Mouse (Mus musculus): ENCODE data around the gene Gjb5. TPM values are rescaled to one million over a fixed set of nuclear protein-coding genes. Genes with fewer than 3 reads are reported as not detected.

Gjb5 gene
- total and polyA plus RNA-seq, 3 experiments, result not detected

- Histone ChIP-seq H3K36me3 (ENCODE audit: control insufficient read depth in 1 of 2, insufficient read depth in 2 of 2, low read length in 2 of 2) (no peaks in the 10 kb centered on the region), H3K4me3 (ENCODE audit: control insufficient read depth in 1 of 2, insufficient read depth in 1 of 2, low read depth in 2 of 2, low read length in 2 of 2) (no peak overlapping the region), H3K9me3 (replicated peaks; ENCODE audit: insufficient read depth, low read length) (no peaks in the 10 kb centered on the region), H3K9ac (ENCODE audit: control insufficient read depth, low read depth, low read length, poor library complexity, severe bottlenecking) (no peak overlapping the region), H3K4me1 (ENCODE audit: control insufficient read depth in 1 of 2, insufficient read depth in 2 of 2, low read length in 2 of 2) (no peaks in the 10 kb centered on the region), H3K79me2 (ENCODE audit: control insufficient read depth, insufficient read depth, low read length, poor library complexity) (no peaks in the 10 kb centered on the region), H3K27me3 (ENCODE audit: control insufficient read depth in 1 of 2, insufficient read depth in 2 of 2, low read length in 2 of 2) (no peaks in the 10 kb centered on the region), H3K27ac (ENCODE audit: control insufficient read depth, low read depth, low read length) (no peak overlapping the region)
- no peak for DNase-seq (ENCODE audit: low read depth, low spot score)
- TF ChIP-seq POLR2AphosphoS5 (IDR thresholded peaks at IDR 0.05; ENCODE audit: borderline replicate concordance, low read depth, low read length) (no peak), MYB (IDR thresholded peaks at IDR 0.05; ENCODE audit: low read depth, low read length) (no peak), MYC (IDR thresholded peaks at IDR 0.05; ENCODE audit: low read depth, low read length) (no peak), TAL1 (IDR thresholded peaks at IDR 0.05; ENCODE audit: low read length) (no peak), ZNF384 (IDR thresholded peaks at IDR 0.05; ENCODE audit: low read depth, low read length) (no peak), UBTF (IDR thresholded peaks at IDR 0.05; ENCODE audit: borderline replicate concordance, insufficient read depth, low read depth, low read length) (no peak), ZC3H11A (IDR thresholded peaks at IDR 0.05; ENCODE audit: low read depth, low read length) (no peak), E2F4 (IDR thresholded peaks at IDR 0.05; ENCODE audit: borderline replicate concordance, low read depth, low read length) (no peak), MXI1 (IDR thresholded peaks at IDR 0.05; ENCODE audit: low read depth, low read length) (no peak), GABPA (IDR thresholded peaks at IDR 0.05; ENCODE audit: low read depth, low read length) (no peak), USF2 (IDR thresholded peaks at IDR 0.05; ENCODE audit: borderline replicate concordance in 1 of 2, insufficient read depth in 1 of 2, low read depth in 1 of 2, low read length in 2 of 2) (no peak), CTCF (IDR thresholded peaks at IDR 0.05 in 2 of 3, conservative IDR thresholded peaks at IDR 0.05 in 1 of 3; ENCODE audit: control insufficient read depth in 1 of 3, insufficient read depth in 1 of 3, low read depth in 2 of 3, low read length in 3 of 3, poor library complexity in 1 of 3, severe bottlenecking in 1 of 3) (no peak), HCFC1 (IDR thresholded peaks at IDR 0.05; ENCODE audit: low read depth, low read length) (no peak), SMC3 (IDR thresholded peaks at IDR 0.05; ENCODE audit: low read depth, low read length) (no peak), RCOR1 (IDR thresholded peaks at IDR 0.05; ENCODE audit: low read depth, low read length) (no peak), ETS1 (IDR thresholded peaks at IDR 0.05; ENCODE audit: low read depth, low read length) (no peak)
These were observed 33.7 kb downstream of the Gjb5 start for GRCm38 (mm10) chr4:127324296-127324695.

GRCm38 (mm10) chr4:127323651-127324050 lies 34.3 kb downstream of the Gjb5 start:
- DNase-seq (ENCODE audit: low read depth, low spot score), result no peak
- H3K79me2 ChIP-seq (ENCODE audit: control insufficient read depth, insufficient read depth, low read length, poor library complexity), result no peaks in the 10 kb centered on the region
- no peaks in the 10 kb centered on the region for H3K4me1 ChIP-seq (ENCODE audit: control insufficient read depth in 1 of 2, insufficient read depth in 2 of 2, low read length in 2 of 2)
- no peak overlapping the region for H3K9ac ChIP-seq (ENCODE audit: control insufficient read depth, low read depth, low read length, poor library complexity, severe bottlenecking)
- no peaks in the 10 kb centered on the region for H3K9me3 ChIP-seq (replicated peaks; ENCODE audit: insufficient read depth, low read length)
- no peaks in the 10 kb centered on the region for H3K36me3 ChIP-seq (ENCODE audit: control insufficient read depth in 1 of 2, insufficient read depth in 2 of 2, low read length in 2 of 2)
- H3K27ac ChIP-seq (ENCODE audit: control insufficient read depth, low read depth, low read length), result no peak overlapping the region
- TF ChIP-seq MXI1 (IDR thresholded peaks at IDR 0.05; ENCODE audit: low read depth, low read length) (no peak), SMC3 (IDR thresholded peaks at IDR 0.05; ENCODE audit: low read depth, low read length) (no peak), CHD1 (IDR thresholded peaks at IDR 0.05; ENCODE audit: low read depth, low read length) (no peak), RCOR1 (IDR thresholded peaks at IDR 0.05; ENCODE audit: low read depth, low read length) (no peak), MEF2A (IDR thresholded peaks at IDR 0.05; ENCODE audit: extremely low read depth, insufficient replicate concordance, low read depth, low read length, poor library complexity, severe bottlenecking) (no peak), ZNF384 (IDR thresholded peaks at IDR 0.05; ENCODE audit: low read depth, low read length) (no peak)
- H3K27me3 ChIP-seq (ENCODE audit: control insufficient read depth in 1 of 2, insufficient read depth in 2 of 2, low read length in 2 of 2), result no peaks in the 10 kb centered on the region
- no peak overlapping the region for H3K4me3 ChIP-seq (ENCODE audit: control insufficient read depth in 1 of 2, insufficient read depth in 1 of 2, low read depth in 2 of 2, low read length in 2 of 2)

Measured in MEL (cell line).